Mouse (Mus musculus) Muller cell, postnatal 12 days (primary cell): ENCODE results near the gene Kcnk4.
A peak's percentile ranks its signal among the peaks of the same experiment; 100 is the strongest.

Experiments
- DNase-seq: peaks from one replicate; pipeline ENCODE4 v3.0.0-alpha.2; 2015; ENCODE audit errors: inconsistent ontology term

The Kcnk4 gene

DNA sequence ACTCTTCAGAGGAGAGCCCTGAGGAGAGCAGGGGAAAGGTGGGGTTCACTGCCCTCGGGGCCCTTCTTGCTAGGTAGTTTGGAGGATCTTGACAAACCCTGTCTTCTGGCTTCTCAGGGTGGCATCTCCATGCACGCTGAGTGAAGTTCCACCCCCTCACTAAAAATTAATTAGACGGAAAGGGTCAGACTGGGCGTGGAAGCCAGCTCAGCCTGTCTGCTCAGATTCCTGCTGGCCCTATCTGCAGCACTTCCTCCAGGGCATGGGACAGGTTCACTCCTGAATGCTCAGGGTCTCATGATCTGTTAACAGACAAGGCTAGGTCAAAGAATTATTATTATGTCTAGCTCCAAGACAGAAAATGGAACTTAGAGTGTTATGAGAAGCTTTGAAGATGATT is 41.8 kb downstream of the Kcnk4 start:
- no peak for DNase-seq

DNA sequence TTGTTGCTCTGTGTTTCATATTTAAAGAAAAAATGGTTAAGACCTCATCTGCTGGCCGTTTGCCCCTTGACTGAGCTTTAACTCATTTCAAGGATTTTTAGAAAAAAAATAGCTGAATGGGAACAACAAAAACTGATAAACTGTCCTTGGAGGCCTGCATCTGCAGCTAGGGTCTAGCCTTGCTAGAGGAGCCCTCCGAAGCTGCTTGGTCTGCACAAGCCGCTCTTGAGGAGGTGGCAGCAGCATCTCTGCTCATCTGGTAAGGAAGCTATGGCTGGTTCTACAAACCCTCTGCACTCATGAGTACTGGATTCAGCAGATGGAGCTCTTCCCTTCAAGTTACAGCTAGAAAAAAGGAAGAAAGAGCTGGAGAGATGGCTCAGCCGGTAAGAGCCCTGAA is 56.4 kb downstream of the Kcnk4 start:
- no peak for DNase-seq

DNA sequence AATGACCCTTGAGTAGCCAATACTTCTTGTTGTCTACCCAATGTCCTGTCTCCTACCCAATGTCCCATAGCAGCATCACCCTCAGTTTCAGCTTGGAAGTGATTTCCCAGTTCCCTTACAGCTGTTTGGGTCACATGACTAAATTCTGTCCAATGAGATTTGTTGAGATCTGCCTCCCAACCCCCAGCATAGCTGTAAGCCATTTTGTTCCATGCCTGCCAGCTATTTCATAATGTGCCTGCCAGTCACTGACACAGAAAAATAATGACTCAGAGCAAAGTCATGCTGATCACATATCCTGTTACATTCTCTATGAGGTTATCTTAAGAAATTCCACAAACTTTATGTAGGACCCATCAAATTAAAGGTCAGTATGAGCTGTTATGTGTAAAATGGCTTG is 57.5 kb downstream of the Kcnk4 start:
- DNase-seq, result peak; percentile 67

DNA sequence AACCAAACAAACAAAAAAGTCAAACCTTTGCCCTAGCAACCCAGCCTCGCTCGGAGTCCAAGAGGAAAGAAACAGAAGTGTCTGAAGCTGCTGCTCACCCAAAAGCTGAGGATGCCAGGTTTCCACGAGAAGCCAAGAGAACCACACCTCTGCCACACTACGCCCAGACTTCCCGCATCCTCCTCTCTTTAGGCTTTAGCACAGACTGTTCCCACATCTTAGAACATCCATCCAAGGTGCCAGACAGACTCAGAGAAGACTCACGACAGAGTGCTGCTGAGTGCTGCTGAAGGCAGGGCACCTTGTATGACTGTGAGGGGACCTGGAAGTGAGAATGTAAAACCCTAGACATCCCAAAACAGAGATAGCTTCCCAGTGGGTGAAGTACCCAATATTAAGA is 58.5 kb downstream of the Kcnk4 start:
- DNase-seq, result no peak

DNA sequence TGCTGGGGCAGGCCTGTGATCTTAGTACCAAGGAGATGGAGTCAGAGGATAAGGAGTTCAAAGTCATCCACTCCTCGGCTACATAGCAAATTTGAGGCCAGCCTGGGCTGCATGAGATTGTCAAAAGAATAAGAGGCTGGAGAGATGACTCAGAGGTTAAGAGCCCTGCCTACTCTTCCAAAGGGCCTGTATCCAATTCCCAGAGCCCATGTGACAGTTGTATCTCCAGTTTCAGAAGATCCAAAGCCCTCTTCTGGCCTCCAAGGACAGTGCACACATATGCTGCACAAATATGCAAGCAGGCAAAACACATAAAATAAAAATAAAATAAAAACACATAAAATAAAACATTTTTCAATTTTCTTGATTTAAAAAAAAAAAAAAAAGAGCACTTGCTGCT is 60.1 kb downstream of the Kcnk4 start:
- DNase-seq, result no peak
